Mouse (Mus musculus) bone marrow, adult 2 months (tissue): ENCODE data around the gene Carns1.

Experiments
- CTCF ChIP-seq: fragments of 200-500 bp; IDR thresholded peaks from 2 replicates; pipeline ENCODE4 v1.5.1; 2011; ENCODE audit warnings: low read length, control low read depth; ENCODE audit not compliant: control insufficient read depth, insufficient read depth
- POLR2A ChIP-seq: fragments of 200-500 bp; IDR thresholded peaks from 2 replicates; pipeline ENCODE4 v1.6.1; 2011; ENCODE audit warnings: low read depth, mild to moderate bottlenecking, control low read depth, low read length, borderline replicate concordance; ENCODE audit not compliant: control insufficient read depth

DNA sequence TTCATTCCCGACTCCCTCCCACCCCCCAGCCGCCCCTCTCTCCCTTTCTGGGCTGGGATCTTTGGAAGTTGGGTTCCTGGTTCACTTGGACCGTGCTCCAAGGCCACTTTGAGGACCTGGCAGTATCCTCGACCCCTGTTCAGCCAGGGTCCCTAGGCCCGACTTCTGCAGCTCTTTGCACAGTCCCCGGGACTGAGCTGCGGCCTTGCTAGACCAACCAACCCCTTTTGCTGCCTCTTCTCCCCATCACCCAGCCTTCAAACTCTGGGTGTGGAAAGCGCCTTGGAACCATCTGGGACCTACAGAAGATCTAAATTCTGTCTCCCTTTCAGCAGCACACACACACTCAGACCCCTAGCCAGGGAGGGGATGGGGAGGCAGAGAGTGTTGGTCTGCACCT is 26.5 kb downstream of the Carns1 start:
- TF ChIP-seq CTCF (no peak), POLR2A (no peak)
